Mouse (Mus musculus) lung, postnatal 25 days (tissue): Measurements from ENCODE around the gene Satb1.

Source experiments
- DNase-seq: peaks from one replicate; pipeline ENCODE4 v3.0.0; 2022; ENCODE audit warnings: low spot score

Gene Satb1

GRCm38 (mm10) chr17:51832900-51833577, at the start of gene Satb1:
Gene Satb1, minus strand, starts transcription at chr17:51833290.
- peak; percentile 51 for DNase-seq

GRCm38 (mm10) chr17:51882566-51882965, 49.5 kb upstream of the Satb1 start:
- DNase-seq, result no peak

- no peak for DNase-seq
Measured at GRCm38 (mm10) chr17:51880895-51881622, 48.0 kb upstream of the Satb1 start.

- no peak for DNase-seq
Measured at GRCm38 (mm10) chr17:51880221-51880620, 47.1 kb upstream of the Satb1 start.

- no peak for DNase-seq
Measured at GRCm38 (mm10) chr17:51879736-51880135, 46.6 kb upstream of the Satb1 start.

GRCm38 (mm10) chr17:51879171-51879570, 46.1 kb upstream of the Satb1 start:
- DNase-seq, result peak; percentile 24

GRCm38 (mm10) chr17:51876471-51876870, 43.4 kb upstream of the Satb1 start:
- peak; percentile 41 for DNase-seq

GRCm38 (mm10) chr17:51857616-51858015, 24.5 kb upstream of the Satb1 start:
- DNase-seq, result no peak

GRCm38 (mm10) chr17:51856332-51856731, 23.2 kb upstream of the Satb1 start:
- no peak for DNase-seq

- no peak for DNase-seq
Measured at GRCm38 (mm10) chr17:51855261-51855660, 22.2 kb upstream of the Satb1 start.

GRCm38 (mm10) chr17:51853952-51854351, 20.9 kb upstream of the Satb1 start:
- DNase-seq, result no peak

GRCm38 (mm10) chr17:51840596-51840995, 7.5 kb upstream of the Satb1 start:
- DNase-seq, result no peak

GRCm38 (mm10) chr17:51839484-51839883, 6.4 kb upstream of the Satb1 start:
- DNase-seq, result no peak

GRCm38 (mm10) chr17:51836901-51837300, 3.8 kb upstream of the Satb1 start:
- DNase-seq, result no peak

- no peak for DNase-seq
Measured at GRCm38 (mm10) chr17:51836243-51836642, 3.2 kb upstream of the Satb1 start.

GRCm38 (mm10) chr17:51833578-51834361, 680 bp upstream of the Satb1 start:
- no peak for DNase-seq

- no peak for DNase-seq
Measured at GRCm38 (mm10) chr17:51832421-51832875, 642 bp downstream of the Satb1 start.

GRCm38 (mm10) chr17:51831702-51832420, 1.2 kb downstream of the Satb1 start:
- no peak for DNase-seq

GRCm38 (mm10) chr17:51831121-51831701, 1.9 kb downstream of the Satb1 start:
- no peak for DNase-seq

- no peak for DNase-seq
Measured at GRCm38 (mm10) chr17:51829436-51829835, 3.7 kb downstream of the Satb1 start.

GRCm38 (mm10) chr17:51827922-51828410, 5.1 kb downstream of the Satb1 start:
- no peak for DNase-seq
